Mouse (Mus musculus): ENCODE measurements at regions not wholly inside any gene's neighbourhood (a gene's known extent, or its start where the extent isn't known, plus 50 kb on each side); places are given as distances from the start of the nearest gene placed in this dataset.
"Not testable (repeated sequence)": the region's sequence is repeated elsewhere in the genome, so short reads cannot be mapped to it uniquely, and the experiment has no call there.

DNA sequence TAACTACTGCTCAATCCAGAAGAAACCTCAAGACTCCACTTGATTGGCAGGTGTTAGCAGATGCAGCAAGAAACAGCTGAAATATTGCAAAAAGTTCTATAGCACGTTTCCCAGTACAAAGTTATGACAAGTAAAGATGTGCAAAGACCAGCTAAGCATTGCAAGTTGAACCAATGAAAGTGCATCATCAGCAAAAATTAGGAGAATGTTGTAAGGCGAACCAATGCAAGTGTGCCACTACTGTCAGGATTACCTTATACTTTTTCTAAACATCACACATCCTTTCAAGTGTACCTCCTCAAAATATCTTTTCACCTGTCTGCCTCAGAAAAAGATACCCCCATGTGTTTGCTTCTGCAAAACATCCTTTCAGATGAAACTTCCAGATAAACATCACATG lies 244.7 kb downstream of the Slco6d1 start:
- DNase-seq (ENCODE audit: low spot score in 2 of 2): no peak
- intact Hi-C loops (cut with DNase I): no loop called here

DNA sequence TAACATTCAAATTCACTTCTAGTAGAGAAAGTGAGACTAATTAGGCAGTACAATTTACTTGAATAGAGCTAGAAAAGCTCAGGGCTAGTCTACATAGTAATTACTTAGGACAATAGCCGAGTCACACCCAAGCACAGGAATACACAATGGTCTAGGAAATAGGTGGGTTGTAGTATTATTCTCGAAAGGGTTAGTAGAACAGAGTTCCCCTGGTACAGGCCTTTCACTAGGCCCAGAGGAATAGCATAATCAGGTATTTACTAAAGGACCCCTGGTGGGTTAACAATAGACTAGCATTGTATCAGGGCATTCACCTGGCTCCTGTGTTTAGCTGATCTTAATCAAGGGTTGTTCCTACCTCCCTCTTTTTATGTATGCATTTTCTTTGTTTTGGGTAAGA lies 246.5 kb downstream of the Slco6d1 start:
- DNase-seq (ENCODE audit: low spot score in 2 of 2); intact Hi-C loops (cut with DNase I): not testable (repeated sequence)

DNA sequence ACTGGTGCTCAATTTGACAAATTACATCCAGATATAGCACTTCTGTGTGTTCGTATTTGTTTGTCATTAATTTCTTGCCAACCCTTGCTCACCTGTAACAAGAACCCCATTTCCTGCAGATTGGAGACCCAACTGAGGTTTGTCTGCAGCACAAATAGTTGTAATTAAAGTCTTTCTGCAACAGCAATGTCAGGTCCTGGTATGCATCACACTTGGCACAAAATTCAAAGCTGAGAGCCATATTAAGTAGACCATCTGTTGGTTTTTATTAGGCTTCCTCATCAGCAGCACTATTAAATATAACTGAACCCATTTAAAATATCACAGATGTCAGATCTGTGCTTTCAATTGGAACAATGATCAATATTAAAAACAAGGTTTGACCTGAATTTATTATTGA lies 247.0 kb downstream of the Slco6d1 start:
- intact Hi-C loops (cut with DNase I): no loop called here
- no peak for DNase-seq (ENCODE audit: low spot score in 2 of 2)

DNA sequence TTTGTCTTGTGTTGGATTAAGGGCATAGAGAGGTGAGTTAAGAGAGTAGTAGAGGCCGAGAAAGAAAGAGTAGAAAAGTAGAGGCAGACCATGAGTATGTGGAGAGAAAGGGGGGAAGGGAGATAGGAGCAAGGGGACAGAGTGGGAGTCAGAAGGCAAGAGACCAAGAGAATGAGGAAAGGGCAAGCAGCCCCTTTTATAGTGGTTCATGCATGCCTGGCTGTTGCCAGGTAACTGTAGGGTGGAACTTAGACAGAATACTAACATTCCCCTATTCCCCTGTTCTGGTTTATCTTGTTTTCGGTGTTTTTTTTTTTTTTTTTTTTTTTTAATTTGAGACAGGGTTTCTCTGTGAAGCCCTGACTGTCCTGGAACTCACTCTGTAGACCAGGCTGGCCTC lies 247.7 kb downstream of the Slco6d1 start:
- intact Hi-C loops (cut with DNase I): no loop called here

GRCm38 (mm10) chr1:98678686-98679085 lies 257.8 kb downstream of the Slco6d1 start:
- intact Hi-C loops (cut with DNase I): no loop called here
- DNase-seq (ENCODE audit: low spot score in 2 of 2): no peak

More for the DNA sequence above, 247.7 kb downstream of the Slco6d1 start:
- no peak for DNase-seq (ENCODE audit: low spot score in 2 of 2)

- intact Hi-C loops (cut with DNase I): no loop called here
- no peak for DNase-seq (ENCODE audit: low spot score in 2 of 2)
These were observed 292.9 kb downstream of the Slco6d1 start for GRCm38 (mm10) chr1:98713809-98714208.

DNA sequence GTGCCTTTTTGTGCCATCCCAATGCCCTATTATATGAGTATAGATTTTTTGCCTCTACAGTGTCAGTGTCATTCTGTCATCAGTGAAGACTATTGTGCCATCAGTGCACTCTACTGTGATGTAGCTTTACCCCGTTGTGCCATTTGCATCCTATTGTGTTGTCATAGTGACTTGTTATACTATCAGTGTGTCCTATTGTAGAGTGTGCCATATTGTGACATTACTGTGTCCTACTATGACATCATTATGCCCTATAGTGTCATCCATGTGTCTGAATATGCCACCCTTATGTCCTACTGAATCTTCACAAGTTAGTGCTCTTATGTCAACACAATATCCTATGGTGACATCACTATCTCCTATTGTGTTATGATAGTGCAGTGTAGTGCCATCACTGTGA lies 293.4 kb downstream of the Slco6d1 start:
- no peak for DNase-seq (ENCODE audit: low spot score in 2 of 2)
- intact Hi-C loops (cut with DNase I): no loop called here

- DNase-seq (ENCODE audit: low spot score in 2 of 2): no peak
- intact Hi-C loops (cut with DNase I): no loop called here
These were observed 299.7 kb downstream of the Slco6d1 start for GRCm38 (mm10) chr1:98720595-98720994.

DNA sequence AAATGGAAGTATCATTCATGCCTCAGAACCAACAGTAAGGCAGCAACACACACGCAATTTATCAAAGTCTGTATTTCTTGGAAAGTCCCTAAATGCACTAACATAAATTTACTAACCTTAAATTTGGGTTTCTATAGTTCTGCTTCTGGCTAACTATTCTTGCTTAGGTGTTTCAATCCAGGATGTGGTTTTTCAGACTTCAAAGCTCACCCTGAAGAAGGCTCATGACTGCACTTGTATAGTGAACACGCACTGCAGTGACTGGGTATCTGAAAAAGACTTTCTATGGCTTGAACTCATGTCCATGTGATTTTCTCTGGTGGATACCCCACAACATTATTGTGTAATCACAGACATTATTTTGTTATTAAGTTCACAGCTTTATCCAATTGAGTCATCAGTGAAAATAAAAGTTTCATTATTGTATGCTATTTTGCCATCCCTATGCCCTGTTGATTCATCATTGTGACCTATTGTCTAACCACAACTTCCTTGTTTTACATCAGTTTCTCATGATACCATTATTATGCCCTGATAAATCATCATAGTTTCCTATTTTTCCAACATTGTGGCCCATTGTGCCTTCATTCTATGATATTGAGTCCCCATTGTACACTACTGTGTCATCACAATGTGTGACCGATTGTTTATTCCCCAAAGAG lies 306.6 kb downstream of the Slco6d1 start:
- intact Hi-C loops (cut with DNase I): no loop called here

GRCm38 (mm10) chr1:98748886-98749285 lies 328.0 kb downstream of the Slco6d1 start:
- peak; percentile 59 to 71 for DNase-seq (ENCODE audit: low spot score in 2 of 2)
- intact Hi-C loops (cut with DNase I): no loop called here

More for the DNA sequence above, 306.6 kb downstream of the Slco6d1 start:
- no peak for DNase-seq (ENCODE audit: low spot score in 2 of 2)

GRCm38 (mm10) chr1:98788528-98788927 lies 367.6 kb downstream of the Slco6d1 start:
- no peak for DNase-seq (ENCODE audit: low spot score in 2 of 2)
- intact Hi-C loops (cut with DNase I): no loop called here

DNA sequence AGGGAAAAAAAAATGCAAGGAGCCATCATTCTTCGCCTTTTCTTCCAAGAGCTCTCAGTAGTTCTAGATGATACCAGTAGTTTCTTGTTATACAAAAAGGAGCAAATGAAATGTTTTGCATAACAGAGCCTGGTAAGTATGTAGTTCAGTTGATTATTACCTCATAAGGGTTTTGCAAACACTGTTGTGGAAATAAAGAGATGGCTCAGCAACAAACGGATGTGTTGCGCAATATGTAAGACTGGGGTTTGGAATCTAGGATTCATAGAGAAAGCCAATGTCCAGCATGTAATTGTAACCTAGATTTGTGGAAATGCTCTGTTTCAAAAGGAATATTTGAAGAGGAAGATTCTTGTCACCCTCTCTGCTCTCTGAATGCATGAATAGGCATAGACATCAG lies 372.4 kb downstream of the Slco6d1 start:
- DNase-seq (ENCODE audit: low spot score in 2 of 2): no peak
- intact Hi-C loops (cut with DNase I): no loop called here

GRCm38 (mm10) chr1:98812543-98812942 lies 391.6 kb downstream of the Slco6d1 start:
- DNase-seq (ENCODE audit: low spot score in 2 of 2): no peak
- intact Hi-C loops (cut with DNase I): no loop called here

- DNase-seq (ENCODE audit: low spot score in 2 of 2): no peak
- intact Hi-C loops (cut with DNase I): no loop called here
These were observed 393.1 kb downstream of the Slco6d1 start for GRCm38 (mm10) chr1:98813990-98814389.

DNA sequence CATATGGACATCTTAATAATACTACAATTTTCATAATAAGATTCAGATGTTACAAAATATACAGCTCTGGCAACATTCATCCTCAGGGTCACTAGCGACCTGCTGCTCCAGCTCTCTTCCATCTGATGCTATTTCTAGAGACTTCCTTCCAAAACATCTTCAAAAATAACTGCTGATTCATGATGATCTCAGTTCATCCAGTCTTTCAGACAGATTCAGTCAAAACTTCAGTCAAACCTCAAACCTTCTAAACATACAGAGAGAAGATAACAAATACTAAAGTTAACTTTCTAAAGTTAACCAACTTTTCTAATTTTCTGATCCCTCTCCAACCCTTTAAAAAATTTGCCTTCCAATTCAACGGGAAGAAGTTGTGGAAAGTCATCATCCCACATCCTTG lies 397.2 kb downstream of the Slco6d1 start:
- intact Hi-C loops (cut with DNase I): no loop called here

DNA sequence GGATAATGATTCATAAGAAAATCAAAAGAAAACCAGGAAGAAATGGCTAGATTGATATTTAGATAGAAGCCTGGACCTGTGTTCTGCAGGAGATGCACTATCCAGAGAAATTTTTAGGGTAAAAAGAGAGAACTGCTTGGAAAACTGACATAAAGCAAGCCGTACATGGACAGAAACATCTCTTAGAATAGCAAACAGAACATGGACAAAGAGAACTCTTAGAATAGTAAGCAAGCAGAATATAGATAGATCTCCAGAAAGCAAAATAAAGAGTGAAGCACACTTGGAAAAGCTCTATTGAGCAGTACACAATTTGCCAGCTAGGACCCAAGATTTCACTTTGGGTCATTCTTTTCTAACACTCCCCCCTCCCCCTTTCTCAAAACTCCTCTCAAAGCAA lies 439.3 kb downstream of the Slco6d1 start:
- intact Hi-C loops (cut with DNase I): no loop called here

More for the DNA sequence above, 397.2 kb downstream of the Slco6d1 start:
- DNase-seq (ENCODE audit: low spot score in 2 of 2): no peak

GRCm38 (mm10) chr1:98906260-98906659 lies 485.3 kb downstream of the Slco6d1 start:
- DNase-seq (ENCODE audit: low spot score in 2 of 2): no peak
- intact Hi-C loops (cut with DNase I): no loop called here

More for the DNA sequence above, 439.3 kb downstream of the Slco6d1 start:
- no peak for DNase-seq (ENCODE audit: low spot score in 2 of 2)

DNA sequence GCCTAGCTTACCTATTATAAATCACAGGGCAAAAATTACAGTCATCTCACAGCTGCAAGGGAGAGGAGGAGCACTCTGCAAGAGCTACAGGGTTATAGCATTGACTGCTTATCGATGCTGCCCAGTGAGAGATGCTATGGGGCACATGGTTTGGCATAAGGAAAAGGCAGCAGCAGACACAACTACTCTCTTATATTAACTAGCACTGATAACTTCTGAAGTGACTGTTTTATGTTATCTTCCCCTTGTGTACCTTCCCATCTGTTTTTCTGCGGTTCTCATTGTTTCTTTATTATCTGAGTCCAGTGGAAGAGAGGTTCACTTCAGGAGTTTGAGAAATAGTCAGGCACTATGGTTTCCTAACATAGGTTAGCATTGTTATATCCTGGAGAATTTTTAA lies 502.1 kb downstream of the Slco6d1 start:
- DNase-seq (ENCODE audit: low spot score in 2 of 2): no peak
- intact Hi-C loops (cut with DNase I): no loop called here

DNA sequence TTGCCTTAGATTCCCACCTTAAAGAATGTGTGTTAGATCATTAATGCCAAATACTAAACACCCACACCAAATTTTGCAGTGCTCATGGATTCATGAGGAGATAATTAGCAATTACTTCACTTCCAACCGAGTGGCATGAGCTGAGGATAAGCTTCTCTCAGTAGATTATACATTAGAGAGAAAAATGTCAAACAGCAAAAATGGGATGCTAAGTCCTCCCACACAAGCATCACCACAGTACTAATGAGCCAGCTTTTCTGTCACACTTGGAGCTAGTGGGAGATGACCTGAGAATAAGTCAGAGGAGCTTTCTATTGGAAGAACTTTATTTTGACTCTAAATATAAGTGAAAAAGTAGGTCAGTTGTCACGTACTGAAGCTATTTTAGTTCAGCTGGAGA lies 504.0 kb downstream of the Slco6d1 start:
- peak; percentile 25 to 66 for DNase-seq (ENCODE audit: low spot score in 2 of 2)
- intact Hi-C loops (cut with DNase I): no loop called here

DNA sequence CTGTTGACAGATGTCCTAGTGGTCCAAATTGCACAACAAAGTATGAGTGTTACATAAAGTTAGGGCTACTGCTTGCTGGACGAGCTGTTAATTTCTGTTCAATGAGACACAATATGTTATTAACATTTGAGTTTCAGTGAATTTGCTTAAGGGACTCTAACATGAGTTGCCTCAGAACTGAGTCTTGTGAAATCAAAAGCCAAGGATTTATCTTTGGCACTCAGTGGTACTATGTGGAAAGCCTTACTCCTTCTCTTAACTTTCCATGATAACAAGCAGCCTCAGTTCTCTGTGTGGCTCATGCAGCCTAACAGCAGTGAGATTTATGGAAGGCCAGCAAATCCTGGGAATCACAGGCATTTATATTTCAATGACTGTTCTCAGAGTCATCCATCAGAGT lies 510.0 kb downstream of the Slco6d1 start:
- intact Hi-C loops (cut with DNase I): no loop called here
- no peak for DNase-seq (ENCODE audit: low spot score in 2 of 2)

DNA sequence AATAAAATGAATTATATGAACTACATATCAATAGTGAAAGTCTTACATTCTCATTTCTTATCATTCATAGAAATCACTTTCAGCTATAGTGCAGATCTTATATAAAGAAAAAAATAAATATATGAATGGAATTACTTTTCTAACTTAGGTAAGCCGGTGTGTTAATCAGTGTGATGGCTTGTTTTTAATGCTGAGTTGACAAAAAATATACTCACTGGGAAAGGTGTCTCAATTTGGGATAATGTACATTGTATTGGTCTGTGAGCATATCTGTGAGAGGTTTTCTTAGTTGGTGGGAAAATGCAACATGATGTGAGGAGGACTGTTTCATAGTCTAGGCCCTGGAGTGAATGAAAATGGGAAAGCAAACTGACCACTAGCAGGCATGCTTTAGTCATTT lies 511.3 kb downstream of the Slco6d1 start:
- no peak for DNase-seq (ENCODE audit: low spot score in 2 of 2)
- intact Hi-C loops (cut with DNase I): no loop called here

- DNase-seq (ENCODE audit: low spot score in 2 of 2): no peak
- intact Hi-C loops (cut with DNase I): no loop called here
These were observed 556.8 kb downstream of the Slco6d1 start for GRCm38 (mm10) chr1:98977686-98978085.
